Mouse (Mus musculus) left cerebral cortex, adult 18-20 months (tissue): Measurements from ENCODE around the gene Nat10. TPM values are rescaled to one million over a fixed set of nuclear protein-coding genes. Genes with fewer than 3 reads are reported as not detected.

ENCODE experiments used
- total RNA-seq, 2 experiments: library from RNA; stranded (reverse); gene quantifications; 2 replicates each; pipeline ENCODE4 v1.2.3; 2021

The Nat10 gene
- total RNA-seq, 2 experiments from 2014 or later, result 30.6 to 33.2 TPM

Other genes with a start within 250 kb of the Nat10 start
- 1 to 10 TPM; 7.7 to 8.3 TPM for gene Abtb2, start 195.0 kb downstream of the Nat10 start, total RNA-seq
- gene Caprin1, start 36.4 kb upstream of the Nat10 start, total RNA-seq, result 100 to 1,000 TPM; 288 to 316 TPM
- 10 to 100 TPM; 17.3 to 18.5 TPM for gene Lmo2, start 196.7 kb upstream of the Nat10 start, total RNA-seq